Mouse (Mus musculus): ENCODE measurements at regions not wholly inside any gene's neighbourhood (a gene's known extent, or its start where the extent isn't known, plus 50 kb on each side); places are given as distances from the start of the nearest gene placed in this dataset.
A peak's percentile ranks its signal among the peaks of the same experiment; 100 is the strongest.

DNA sequence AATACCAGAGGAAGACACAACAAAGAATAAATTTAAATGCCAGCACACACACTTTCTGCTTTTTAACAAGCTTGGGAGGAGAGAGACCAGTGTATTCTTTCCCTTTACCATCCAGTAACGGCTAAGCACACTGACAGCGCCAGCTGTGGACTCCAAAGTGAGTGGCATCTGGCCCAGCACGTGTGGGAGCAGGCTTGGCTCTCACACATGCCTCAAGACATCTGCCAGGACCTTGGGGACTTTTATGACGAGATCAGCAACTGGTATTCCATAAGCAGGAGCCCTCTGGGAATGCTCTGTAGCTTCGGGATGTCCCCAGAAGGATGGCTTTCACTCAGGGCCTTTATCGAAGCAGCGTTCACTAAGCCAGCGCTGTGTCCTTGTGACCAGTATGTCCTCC is 92.0 kb upstream of the Gm10234 start:
- Histone ChIP-seq H3K4me3 (no peak overlapping the region), H3K4me1 (no peaks in the 10 kb centered on the region), H3K27ac (replicated peaks) (no peak overlapping the region), H3K9me3 (no peaks in the 10 kb centered on the region), H3K36me3 (no peaks in the 10 kb centered on the region), H3K27me3 (replicated peaks) (no peaks in the 10 kb centered on the region), H3K9ac (no peak overlapping the region), H3K4me2 (no peak overlapping the region)
- whole genome bisulfite sequencing = 72% methylated on average over 8 of the region's 8 CpGs
- no peak for ATAC-seq (ENCODE audit: extremely low read depth, insufficient number of reproducible peaks, low FRiP score, low TSS enrichment)

DNA sequence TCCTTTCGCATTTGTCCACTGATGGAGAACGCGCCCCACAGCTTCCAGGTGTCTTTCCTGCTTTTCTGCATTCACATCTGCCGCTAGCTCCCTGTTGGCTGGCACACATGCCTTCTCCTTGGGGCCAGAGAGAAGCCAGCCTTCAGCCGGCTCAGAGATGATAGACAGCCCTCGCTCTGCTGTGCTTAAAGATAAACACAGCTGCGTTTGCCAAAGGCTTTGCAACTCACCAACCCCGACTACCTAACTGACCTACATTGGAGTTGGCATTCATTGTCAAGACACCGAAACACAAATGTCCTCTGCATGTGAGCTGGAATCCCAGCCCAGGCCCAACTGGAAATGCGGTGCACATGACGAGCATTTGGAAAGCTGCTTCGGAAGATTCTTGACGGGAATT is 87.2 kb upstream of the Gm10234 start:
- H3K27me3 ChIP-seq (replicated peaks) = no peaks in the 10 kb centered on the region
- no peaks in the 10 kb centered on the region for H3K36me3 ChIP-seq
- no peak overlapping the region for H3K9ac ChIP-seq
- 67% methylated on average over 13 of the region's 13 CpGs for WGBS
- no peak for ATAC-seq (ENCODE audit: extremely low read depth, insufficient number of reproducible peaks, low FRiP score, low TSS enrichment)
- no peaks in the 10 kb centered on the region for H3K9me3 ChIP-seq
- H3K4me3 ChIP-seq = no peak overlapping the region
- no peak overlapping the region for H3K27ac ChIP-seq (replicated peaks)
- H3K4me1 ChIP-seq = no peaks in the 10 kb centered on the region
- H3K4me2 ChIP-seq = no peak overlapping the region

DNA sequence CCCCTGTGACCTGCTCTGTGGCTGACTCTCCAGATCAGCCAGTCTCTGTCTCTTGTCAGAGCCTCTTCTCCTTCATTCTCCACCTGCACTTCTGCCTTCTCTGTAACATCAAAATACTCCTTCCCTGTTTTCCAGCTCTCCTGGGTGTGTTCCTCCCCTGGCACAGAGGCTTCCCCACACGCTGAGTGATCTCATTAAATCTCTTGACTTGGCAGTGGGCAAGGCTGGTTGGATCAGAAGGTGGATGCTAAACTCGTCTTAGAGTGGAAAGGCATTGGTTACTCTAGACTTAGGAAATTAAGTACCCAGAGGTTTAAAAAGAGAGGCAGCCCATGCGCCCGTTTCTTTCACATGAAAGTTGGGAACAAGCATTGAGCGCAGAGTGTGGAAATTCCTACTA is 78.3 kb upstream of the Gm10234 start:
- H3K4me2 ChIP-seq = no peak overlapping the region
- no peaks in the 10 kb centered on the region for H3K36me3 ChIP-seq
- H3K4me3 ChIP-seq = no peak overlapping the region
- no peaks in the 10 kb centered on the region for H3K4me1 ChIP-seq
- no peak overlapping the region for H3K27ac ChIP-seq (replicated peaks)
- no peak overlapping the region for H3K9ac ChIP-seq
- no peak for ATAC-seq (ENCODE audit: extremely low read depth, insufficient number of reproducible peaks, low FRiP score, low TSS enrichment)
- WGBS = 73% methylated on average over 5 of the region's 5 CpGs
- H3K27me3 ChIP-seq (replicated peaks) = no peaks in the 10 kb centered on the region
- no peaks in the 10 kb centered on the region for H3K9me3 ChIP-seq

DNA sequence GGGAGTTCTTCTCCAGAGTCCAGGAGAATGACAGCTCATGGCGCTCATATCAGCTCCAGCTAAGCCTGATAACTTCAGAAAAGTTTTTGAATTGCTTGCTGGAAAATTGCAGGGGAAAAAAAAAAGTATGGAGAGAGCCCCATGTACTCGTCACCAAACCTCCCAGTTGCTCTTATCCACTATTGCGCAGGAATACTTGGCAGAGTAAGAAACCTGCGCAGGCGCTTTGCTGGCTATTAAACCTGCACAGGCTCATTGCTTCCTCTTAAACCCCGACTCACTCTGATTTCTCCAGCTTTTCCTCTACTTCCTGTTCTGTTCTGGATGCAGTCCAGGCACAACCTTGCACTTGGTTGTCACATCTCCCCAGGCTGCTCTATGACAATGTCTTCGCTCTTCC is 77.0 kb upstream of the Gm10234 start:
- 0 out of 2 replicates have a peak overlapping the region, but pooled peaks have one; percentile 9 for H3K27ac ChIP-seq (replicated peaks)
- no peak for ATAC-seq (ENCODE audit: extremely low read depth, insufficient number of reproducible peaks, low FRiP score, low TSS enrichment)

DNA sequence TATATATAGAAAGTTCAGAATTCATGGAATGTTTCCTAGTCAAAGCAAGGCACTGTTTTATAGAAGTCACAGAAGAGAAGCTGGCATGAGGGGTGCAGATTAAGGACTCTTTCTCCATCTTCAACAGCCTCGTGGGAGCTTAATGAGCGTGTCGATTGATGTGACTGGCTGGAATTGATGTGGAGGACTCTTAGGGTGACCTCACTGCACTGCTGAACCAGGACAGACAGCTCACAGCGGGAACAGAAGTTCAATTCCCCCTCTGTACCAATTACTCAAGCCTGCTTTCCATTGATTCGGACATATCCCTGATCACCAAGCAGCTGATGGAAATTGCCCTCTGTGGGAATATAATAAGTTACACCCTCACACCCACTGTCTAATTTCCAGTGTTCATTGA is 65.6 kb upstream of the Gm10234 start:
- ATAC-seq (ENCODE audit: extremely low read depth, insufficient number of reproducible peaks, low FRiP score, low TSS enrichment) = no peak
- Histone ChIP-seq H3K4me3 (no peak overlapping the region), H3K36me3 (no peaks in the 10 kb centered on the region), H3K27ac (replicated peaks) (no peak overlapping the region), H3K9ac (no peak overlapping the region), H3K4me2 (no peak overlapping the region), H3K4me1 (no peaks in the 10 kb centered on the region), H3K27me3 (replicated peaks) (no peaks in the 10 kb centered on the region), H3K9me3 (no peaks in the 10 kb centered on the region)
- WGBS = 43% methylated on average over 5 of the region's 5 CpGs

More for the DNA sequence above, 77.0 kb upstream of the Gm10234 start:
- 48% methylated on average over 7 of the region's 7 CpGs for WGBS
- Histone ChIP-seq H3K4me2 (no peak overlapping the region), H3K4me3 (no peak overlapping the region), H3K36me3 (no peaks in the 10 kb centered on the region), H3K9me3 (peaks cover 3% of the 10 kb centered on the region; the same call in 1 of the 2 replicates), H3K4me1 (no peaks in the 10 kb centered on the region), H3K27me3 (replicated peaks) (no peaks in the 10 kb centered on the region), H3K9ac (no peak overlapping the region)

DNA sequence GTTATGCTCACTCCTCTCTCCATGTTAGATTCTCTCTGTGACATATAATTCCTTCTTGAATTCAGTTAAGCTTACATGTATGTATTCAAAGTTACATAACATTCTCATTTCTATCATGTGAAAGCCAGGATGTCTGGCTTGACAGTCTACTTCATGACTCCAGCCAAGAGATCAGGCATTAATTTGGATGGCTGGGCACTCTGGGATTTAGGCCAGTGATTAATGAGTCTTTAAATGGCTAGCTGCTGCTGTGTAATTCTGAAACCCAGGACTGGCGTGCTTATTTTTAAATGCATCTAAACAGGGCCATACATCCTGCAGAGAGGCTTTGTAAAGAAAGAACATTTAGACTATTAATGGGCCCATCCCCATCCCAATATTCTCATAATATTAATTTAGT is 60.9 kb upstream of the Gm10234 start:
- Histone ChIP-seq H3K9ac (no peak overlapping the region), H3K4me3 (no peak overlapping the region), H3K36me3 (no peaks in the 10 kb centered on the region), H3K9me3 (no peaks in the 10 kb centered on the region), H3K27ac (replicated peaks) (no peak overlapping the region), H3K4me2 (no peak overlapping the region), H3K4me1 (no peaks in the 10 kb centered on the region), H3K27me3 (replicated peaks) (no peaks in the 10 kb centered on the region)
- no peak for ATAC-seq (ENCODE audit: extremely low read depth, insufficient number of reproducible peaks, low FRiP score, low TSS enrichment)
- WGBS = 65% methylated on average over 1 of the region's 1 CpGs

DNA sequence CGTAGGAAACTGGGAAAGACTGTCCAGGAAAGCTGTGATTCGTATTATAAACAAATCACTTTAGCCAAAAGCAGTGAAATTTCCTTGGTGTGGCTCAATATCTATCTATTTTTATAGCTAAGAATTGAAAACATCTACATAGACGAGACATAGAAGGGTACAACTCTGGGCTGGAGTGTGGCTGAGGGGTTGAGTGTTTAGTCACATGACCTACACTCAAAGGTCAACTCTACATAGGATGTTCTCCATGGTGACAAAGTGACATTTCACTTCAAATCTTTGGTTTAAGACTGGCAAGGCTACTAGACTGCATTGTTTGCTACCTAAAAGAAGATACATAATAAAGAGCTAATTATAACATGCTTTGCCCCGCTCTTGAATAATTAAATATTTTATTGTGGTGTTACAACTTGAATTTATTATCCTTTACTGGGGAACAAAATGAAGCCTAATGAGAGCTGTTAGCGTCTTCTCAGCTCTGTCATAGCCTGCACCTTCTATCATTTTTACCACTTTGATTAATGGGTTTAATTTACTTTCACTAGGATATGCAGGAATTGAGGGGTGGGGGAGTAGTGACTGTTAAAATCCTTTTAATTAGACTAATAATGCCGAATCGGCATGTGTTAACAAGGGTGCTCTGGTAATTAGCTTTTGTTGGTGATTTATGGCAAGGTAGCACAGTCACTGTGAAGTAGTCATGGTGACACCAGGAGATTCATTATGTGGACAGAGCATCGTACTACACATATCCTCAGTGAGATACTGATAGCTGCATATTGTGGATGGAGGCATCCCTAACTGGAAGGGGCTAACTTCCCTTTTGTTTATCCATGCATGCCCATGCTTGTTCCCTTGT is 57.7 kb upstream of the Gm10234 start:
- Histone ChIP-seq H3K9ac (no peak overlapping the region), H3K27ac (replicated peaks) (no peak overlapping the region), H3K27me3 (replicated peaks) (no peaks in the 10 kb centered on the region), H3K4me2 (no peak overlapping the region), H3K9me3 (no peaks in the 10 kb centered on the region), H3K4me3 (no peak overlapping the region), H3K4me1 (no peaks in the 10 kb centered on the region), H3K36me3 (no peaks in the 10 kb centered on the region)
- ATAC-seq (ENCODE audit: extremely low read depth, insufficient number of reproducible peaks, low FRiP score, low TSS enrichment) = no peak
- WGBS = 69% methylated on average over 8 of the region's 8 CpGs

DNA sequence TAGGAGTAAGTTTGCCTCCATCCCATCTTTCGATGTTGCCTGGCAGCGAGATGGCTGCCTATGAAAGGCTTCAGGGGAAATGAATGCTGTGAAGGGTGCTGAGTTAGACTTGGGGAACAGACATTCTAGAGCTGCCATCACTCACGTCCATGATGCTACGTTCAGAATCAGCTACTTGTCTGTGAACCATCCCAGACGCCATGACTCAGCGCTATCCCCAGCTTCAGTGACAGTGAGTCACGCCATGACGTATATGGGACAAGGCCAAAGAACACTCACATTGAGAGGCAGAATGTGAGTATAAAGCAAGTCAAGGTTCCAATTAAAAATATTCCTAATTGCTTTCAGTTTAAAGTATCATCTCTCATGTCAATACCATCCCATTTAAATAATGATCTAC is 52.4 kb upstream of the Gm10234 start:
- Histone ChIP-seq H3K4me3 (no peak overlapping the region), H3K4me2 (no peak overlapping the region), H3K27ac (replicated peaks) (no peak overlapping the region), H3K4me1 (0 out of 2 replicates have a peak, but pooled peaks cover 4% of the 10 kb centered on the region), H3K9me3 (no peaks in the 10 kb centered on the region), H3K27me3 (replicated peaks) (no peaks in the 10 kb centered on the region), H3K36me3 (no peaks in the 10 kb centered on the region), H3K9ac (no peak overlapping the region)
- WGBS = 72% methylated on average over 8 of the region's 8 CpGs
- ATAC-seq (ENCODE audit: extremely low read depth, insufficient number of reproducible peaks, low FRiP score, low TSS enrichment) = no peak
